Mouse (Mus musculus) brain, embryonic 18.5 days (tissue): ENCODE results near the gene Pim1.
"Not testable (repeated sequence)": the region's sequence is repeated elsewhere in the genome, so short reads cannot be mapped to it uniquely, and the experiment has no call there.

ENCODE experiments used
- DNase-seq: peaks from one replicate; pipeline ENCODE4 v3.0.0-alpha.2; 2012; ENCODE audit warnings: low read depth, low spot score

Gene Pim1

DNA sequence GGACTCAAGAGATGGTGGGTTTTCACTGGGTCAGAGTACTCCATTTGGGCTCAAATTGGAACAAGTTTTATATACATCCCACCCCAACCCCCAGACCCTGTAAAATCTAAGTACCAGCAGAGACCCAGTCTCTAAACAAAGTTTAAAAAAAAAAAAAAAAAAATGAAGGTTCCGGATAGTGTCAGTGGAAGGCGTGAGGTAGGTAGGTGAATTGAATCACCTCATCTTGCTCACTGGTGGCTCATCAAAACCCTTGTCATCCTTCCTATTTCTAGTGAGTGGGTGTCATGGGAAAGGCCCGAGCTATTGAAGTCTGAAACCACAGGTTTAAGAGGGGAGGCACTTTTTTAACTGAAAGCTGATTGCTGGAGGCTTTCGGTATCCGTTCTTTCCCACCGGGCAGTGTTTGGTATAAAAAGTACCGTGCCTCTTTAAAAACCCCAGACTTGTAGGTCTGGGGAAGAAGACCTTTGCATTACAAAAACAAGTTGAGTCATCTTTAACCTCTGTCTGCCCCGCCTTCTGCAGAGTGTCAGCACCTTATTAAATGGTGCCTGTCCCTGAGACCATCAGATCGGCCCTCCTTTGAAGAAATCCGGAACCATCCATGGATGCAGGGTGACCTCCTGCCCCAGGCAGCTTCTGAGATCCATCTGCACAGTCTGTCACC lies 3.6 kb downstream of the Pim1 start:
- no peak for DNase-seq

- DNase-seq: no peak
Observed at GRCm38 (mm10) chr17:29494732-29495076, 4.2 kb downstream of the Pim1 start.

- no peak for DNase-seq
Observed at GRCm38 (mm10) chr17:29496211-29497070, 5.9 kb downstream of the Pim1 start.

DNA sequence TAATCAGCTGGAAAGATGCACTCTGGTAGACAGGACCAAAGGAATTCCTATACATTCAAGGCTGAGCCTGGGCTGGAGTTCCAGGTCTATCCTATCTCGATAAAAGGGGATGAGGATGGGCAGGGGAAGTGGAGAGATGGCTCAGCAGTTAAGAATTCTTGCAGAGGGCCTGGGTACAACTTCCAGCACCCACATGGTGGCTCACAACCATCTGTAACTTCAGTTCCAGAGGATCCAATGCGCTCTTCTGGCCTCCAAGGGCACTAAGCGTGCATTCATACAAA lies 6.5 kb downstream of the Pim1 start:
- DNase-seq: no peak

DNA sequence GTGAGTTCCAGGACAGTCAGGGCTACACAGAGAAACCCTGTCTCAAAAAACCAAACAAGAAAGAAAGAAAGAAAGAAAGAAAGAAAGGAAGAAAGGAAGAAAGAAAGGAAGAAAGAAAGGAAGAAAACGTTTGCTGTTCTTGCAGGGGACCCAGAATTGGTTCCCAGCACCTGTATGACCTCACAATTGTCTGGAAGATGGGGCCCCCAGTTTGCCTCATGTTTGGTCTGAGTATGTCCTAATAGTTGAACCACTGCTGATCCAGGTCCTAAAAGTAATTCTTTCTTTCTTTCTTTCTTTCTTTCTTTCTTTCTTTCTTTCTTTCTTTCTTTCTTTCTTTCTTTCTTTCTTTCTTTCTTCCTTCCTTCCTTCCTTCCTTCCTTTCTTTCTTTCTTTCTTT lies 6.9 kb downstream of the Pim1 start:
- not testable (repeated sequence) for DNase-seq

GRCm38 (mm10) chr17:29498028-29498427 lies 7.5 kb downstream of the Pim1 start:
- no peak for DNase-seq

DNA sequence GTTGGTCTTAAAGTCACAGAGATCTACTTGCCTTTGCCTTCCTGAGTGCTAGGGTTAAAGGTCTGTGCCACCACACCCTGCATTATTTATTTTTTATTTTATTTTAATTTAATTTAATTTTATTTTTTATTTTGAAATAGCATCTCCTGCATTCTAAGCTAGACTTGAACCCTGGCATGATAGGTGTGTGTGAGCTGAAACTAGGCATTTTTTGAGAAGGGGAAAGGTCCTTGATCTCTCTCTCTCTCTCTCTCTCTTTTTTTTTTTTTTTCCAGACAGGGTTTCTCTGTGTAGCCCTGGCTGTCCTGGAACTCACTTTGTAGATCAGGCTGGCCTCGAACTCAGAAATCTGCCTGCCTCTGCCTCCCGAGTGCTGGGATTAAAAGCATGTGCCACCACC lies 8.4 kb downstream of the Pim1 start:
- not testable (repeated sequence) for DNase-seq

DNA sequence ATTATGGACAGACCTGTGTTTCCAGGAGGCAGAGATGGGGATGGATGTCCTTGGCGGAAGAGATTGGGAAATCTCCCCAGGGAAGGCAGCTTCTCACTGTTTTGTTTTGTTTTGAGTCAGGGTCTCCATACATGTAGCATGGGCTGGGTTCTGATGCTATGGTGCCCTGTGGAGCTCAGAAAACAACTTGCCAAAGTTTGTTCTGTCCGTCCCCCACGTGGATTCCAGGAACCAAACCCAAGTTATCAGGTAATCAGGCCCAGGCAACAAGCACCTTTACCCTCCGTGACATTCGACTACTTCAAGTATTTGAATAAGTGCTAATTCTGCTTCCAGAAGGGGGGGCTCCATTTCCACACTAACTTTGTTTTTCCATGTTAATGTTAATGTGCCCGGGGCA lies 9.0 kb downstream of the Pim1 start:
- no peak for DNase-seq

DNA sequence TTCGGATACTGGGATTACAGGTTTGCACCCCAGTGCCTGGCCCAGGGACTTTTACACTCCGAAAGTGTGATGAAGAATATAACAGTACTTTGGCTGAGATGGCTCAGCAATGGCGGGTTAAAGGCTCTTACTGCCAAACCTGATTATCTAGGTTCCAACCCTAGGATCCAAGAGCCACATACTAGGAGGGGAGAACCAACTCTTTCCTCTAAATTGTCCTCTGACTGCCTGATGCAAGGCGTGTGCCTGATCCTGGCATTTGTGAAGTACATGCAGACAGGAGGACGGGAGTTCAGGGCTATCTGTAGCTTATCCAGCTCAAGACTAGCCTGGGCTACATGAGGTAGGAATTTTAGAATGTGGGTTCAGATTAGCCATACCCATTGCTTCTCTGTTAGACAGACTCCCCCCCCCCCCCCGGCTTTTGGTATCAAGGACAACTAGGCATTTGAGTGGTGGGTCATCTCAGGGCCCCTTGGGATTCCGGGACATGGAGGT lies 9.7 kb downstream of the Pim1 start:
- no peak for DNase-seq

DNA sequence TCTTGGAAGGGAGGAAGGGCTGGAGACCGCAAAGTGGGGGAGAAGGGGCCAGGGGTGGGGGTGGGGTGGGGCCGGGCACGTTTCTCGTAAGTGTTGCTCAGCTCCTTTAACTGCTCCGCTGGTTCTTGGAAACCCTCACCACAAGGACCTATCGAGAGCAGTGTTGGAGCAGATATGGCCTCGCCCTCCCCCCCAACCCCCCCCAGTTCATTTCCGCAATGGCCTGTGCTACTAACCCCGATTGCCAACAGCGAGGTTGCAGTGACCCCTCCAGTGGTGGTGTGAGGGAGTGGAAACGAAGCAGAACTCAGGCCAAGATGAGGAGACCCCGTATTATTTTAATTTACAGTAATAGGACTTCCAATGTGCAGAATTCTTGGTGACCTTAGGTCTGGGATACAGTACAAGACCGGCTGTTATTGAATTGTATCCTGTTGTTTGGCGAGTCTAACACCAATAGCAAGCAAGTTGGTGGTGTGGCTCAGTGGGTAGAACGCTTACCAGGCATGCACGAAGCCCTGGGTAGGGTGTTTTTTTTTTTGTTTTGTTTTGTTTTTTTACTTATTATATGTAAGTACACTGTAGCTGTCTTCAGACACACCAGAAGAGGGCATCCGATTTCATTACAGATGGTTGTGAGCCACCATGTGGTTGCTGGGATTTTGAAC lies 10.4 kb downstream of the Pim1 start:
- DNase-seq: no peak

- no peak for DNase-seq
Observed at GRCm38 (mm10) chr17:29502005-29502668, 11.6 kb downstream of the Pim1 start.

- DNase-seq: no peak
Observed at GRCm38 (mm10) chr17:29502669-29503665, 12.4 kb downstream of the Pim1 start.

DNA sequence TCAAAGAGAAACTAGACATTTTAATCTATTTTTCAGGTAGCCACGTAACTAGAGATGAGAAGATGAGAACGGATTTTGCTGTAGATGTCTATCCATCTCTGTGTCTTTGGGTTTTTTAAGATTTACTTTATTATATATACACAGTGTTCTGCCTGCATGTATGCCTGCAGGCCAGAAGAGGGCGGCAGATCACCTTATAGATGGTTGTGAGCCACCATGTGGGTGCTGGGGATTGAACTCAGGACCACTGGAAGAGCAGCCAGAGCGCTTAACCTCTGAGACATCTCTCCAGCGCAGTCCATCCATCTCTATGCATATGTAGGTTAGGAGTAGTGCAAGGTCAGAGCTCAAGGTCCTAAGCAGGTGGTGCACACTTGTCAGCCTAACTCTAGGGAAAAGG lies 13.1 kb downstream of the Pim1 start:
- DNase-seq: no peak

- no peak for DNase-seq
Observed at GRCm38 (mm10) chr17:29508927-29509608, 18.5 kb downstream of the Pim1 start.

DNA sequence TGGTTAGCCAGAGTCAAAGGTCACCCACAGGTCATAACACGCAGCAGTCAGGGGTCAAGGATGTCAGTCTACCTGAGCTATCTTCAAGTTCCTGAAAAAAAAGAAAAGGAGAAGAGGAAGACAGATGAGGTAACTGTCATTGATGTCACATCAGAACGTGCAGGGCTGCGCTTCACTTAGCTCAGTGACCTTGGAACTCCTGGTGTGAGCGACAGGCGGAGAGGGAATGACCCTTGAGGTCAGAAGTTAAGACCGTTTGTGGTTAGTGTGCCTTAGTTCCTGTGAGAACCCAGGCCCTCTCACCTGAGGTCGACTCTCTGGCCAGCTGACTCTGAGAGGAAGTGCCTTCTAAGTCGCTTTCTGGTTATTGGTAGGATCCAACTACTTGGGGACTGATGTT lies 20.1 kb downstream of the Pim1 start:
- no peak for DNase-seq

- DNase-seq: no peak
Observed at GRCm38 (mm10) chr17:29513044-29513730, 22.6 kb downstream of the Pim1 start.

- DNase-seq: peak; percentile 64
Observed at GRCm38 (mm10) chr17:29514435-29514834, 23.9 kb downstream of the Pim1 start.

GRCm38 (mm10) chr17:29518665-29519064 lies 28.1 kb downstream of the Pim1 start:
- DNase-seq: not testable (repeated sequence)

- DNase-seq: no peak
Observed at GRCm38 (mm10) chr17:29519731-29520130, 29.2 kb downstream of the Pim1 start.

- no peak for DNase-seq
Observed at GRCm38 (mm10) chr17:29525613-29526012, 35.1 kb downstream of the Pim1 start.
